Mouse (Mus musculus) lung, embryonic 16.5 days (tissue): ENCODE measurements around the gene Rhbdd2. TPM values are rescaled to one million over a fixed set of nuclear protein-coding genes. Genes with fewer than 3 reads are reported as not detected.
A peak's percentile ranks its signal among the peaks of the same experiment; 100 is the strongest.

Experiments
- ATAC-seq: fragments of 200-750 bp; cut with Nextera tagmentation; 2 replicates; pipeline ENCODE4 v1.8.0; 2017; ENCODE audit warnings: low read depth, mild to moderate bottlenecking, moderate library complexity
- H3K27ac ChIP-seq: fragments of 300-500 bp; sonication (generic); 2 replicates; pipeline ENCODE4 v1.5.1; 2014; ENCODE audit warnings: mild to moderate bottlenecking, control low read depth, low read length
- H3K27me3 ChIP-seq: fragments of 300-500 bp; sonication (generic); 2 replicates; pipeline ENCODE4 v1.6.1; 2014; ENCODE audit warnings: low read depth, low read length, mixed read lengths; ENCODE audit not compliant: control insufficient read depth, insufficient read depth
- H3K36me3 ChIP-seq: fragments of 300-500 bp; sonication (generic); 2 replicates; pipeline ENCODE4 v1.6.1; 2014; ENCODE audit warnings: low read length; ENCODE audit not compliant: control insufficient read depth, insufficient read depth
- H3K4me1 ChIP-seq: fragments of 300-500 bp; sonication (generic); replicated peaks from 2 replicates; pipeline ENCODE4 v1.6.1; 2014; ENCODE audit warnings: low read length, mixed read lengths; ENCODE audit not compliant: control insufficient read depth, insufficient read depth
- H3K4me2 ChIP-seq: fragments of 300-500 bp; sonication (generic); 2 replicates; pipeline ENCODE4 v1.6.1; 2014; ENCODE audit warnings: low read depth, low read length, control low read depth
- H3K4me3 ChIP-seq: fragments of 300-500 bp; sonication (generic); 2 replicates; pipeline ENCODE4 v1.5.1; 2014; ENCODE audit warnings: mild to moderate bottlenecking, low read length, control low read depth
- H3K9ac ChIP-seq: fragments of 300-500 bp; sonication (generic); 2 replicates; pipeline ENCODE4 v1.6.1; 2014; ENCODE audit warnings: low read length, control low read depth
- H3K9me3 ChIP-seq: fragments of 300-500 bp; sonication (generic); 2 replicates; pipeline ENCODE4 v1.6.1; 2016; ENCODE audit warnings: low read length; ENCODE audit not compliant: control insufficient read depth
- WGBS: fragments of 180-500 bp; shearing (Covaris S2); extraction: QIAGEN DNeasy Blood & Tissue Kit; methylation state at CpG from one replicate; pipeline ENCODE4 v1.1.7; 2014; 5-methylcytosine and 5-hydroxymethylcytosine counted together
- polyA plus RNA-seq: library from polyadenylated mRNA; unstranded; fragments of >200 nt; fragmentation: Nextera tagmentation; extraction: Ambion mirVana; gene quantifications from 2 replicates; pipeline ENCODE4 v1.2.1, GENCODE M21; 2015

Gene Rhbdd2
- polyA plus RNA-seq, 1 experiment from 2014 or later = 33.1 TPM

DNA sequence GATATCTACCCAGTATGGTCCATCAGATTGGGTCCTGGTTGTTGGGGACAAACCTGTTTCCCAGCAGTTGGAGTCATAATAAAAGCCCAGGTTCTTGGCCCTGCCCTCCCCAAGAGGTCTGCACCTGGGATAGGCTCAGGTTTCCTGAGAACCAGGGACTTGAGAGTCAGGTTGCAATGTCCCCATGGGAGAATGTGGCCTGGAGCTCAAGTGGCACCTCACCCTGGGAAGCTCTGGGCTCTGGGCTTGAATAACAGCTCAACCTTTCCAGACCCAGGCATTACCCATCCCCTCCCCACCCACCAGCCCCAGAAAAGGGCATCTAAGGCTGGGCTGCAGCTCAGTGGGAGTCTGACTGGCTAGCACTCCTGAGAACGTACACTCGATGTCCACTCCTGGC lies 20.8 kb downstream of the Rhbdd2 start:
- Histone ChIP-seq H3K36me3 (no peaks in the 10 kb centered on the region), H3K9me3 (no peaks in the 10 kb centered on the region), H3K4me3 (no peak overlapping the region), H3K9ac (no peak overlapping the region), H3K4me1 (no peaks in the 10 kb centered on the region), H3K27ac (0 out of 2 replicates have a peak overlapping the region, but pooled peaks have one; percentile 8), H3K4me2 (no peak overlapping the region), H3K27me3 (no peaks in the 10 kb centered on the region)
- 47% methylated on average over 2 of the region's 2 CpGs for WGBS
- peak; percentile 53 for ATAC-seq

DNA sequence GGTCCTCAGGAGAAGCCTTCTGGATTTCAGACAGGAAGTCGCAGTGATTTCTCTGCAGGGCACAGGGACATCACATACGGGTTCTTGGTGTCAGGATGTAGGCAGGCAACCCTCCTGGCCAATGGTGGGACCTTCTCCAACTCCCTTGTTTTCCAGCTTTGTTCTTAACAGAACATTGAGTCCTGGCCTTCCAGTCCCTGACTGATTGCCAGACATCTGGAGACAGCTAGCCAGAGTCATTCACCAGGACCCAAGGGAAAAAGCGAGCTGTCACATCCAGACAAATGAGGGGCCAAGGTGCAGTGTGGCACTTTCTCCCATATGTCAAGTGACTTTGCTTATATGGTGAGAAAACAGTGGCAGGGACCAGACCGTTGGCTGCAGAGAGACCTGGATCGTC lies 23.6 kb downstream of the Rhbdd2 start:
- no peak overlapping the region for H3K4me2 ChIP-seq
- no peak overlapping the region for H3K27ac ChIP-seq
- WGBS = 53% methylated on average over 5 of the region's 5 CpGs
- no peaks in the 10 kb centered on the region for H3K36me3 ChIP-seq
- H3K27me3 ChIP-seq = no peaks in the 10 kb centered on the region
- H3K9ac ChIP-seq = no peak overlapping the region
- no peak overlapping the region for H3K4me3 ChIP-seq
- H3K4me1 ChIP-seq = no peaks in the 10 kb centered on the region
- ATAC-seq = no peak
- no peaks in the 10 kb centered on the region for H3K9me3 ChIP-seq

DNA sequence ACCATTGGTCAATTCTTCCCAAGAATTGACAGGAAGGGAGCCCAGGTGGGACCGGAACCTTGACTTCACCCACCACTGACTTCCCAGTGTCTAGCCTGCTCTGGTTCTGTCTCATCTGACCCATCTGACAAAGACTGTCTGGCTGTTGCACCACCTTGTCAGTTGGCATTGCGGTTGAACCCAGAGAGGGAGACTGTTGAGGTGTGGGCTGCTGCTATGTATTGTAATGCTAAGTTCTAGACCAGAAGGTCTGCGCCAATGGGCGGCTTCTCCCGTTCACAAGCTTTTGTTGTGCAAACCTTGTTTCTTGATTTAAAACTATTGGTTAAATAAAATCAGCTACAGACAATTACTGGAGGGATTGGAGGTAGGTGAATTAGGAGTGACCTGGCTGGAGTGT lies 24.7 kb downstream of the Rhbdd2 start:
- Histone ChIP-seq H3K4me2 (no peak overlapping the region), H3K27ac (no peak overlapping the region), H3K9me3 (no peaks in the 10 kb centered on the region), H3K4me3 (no peak overlapping the region), H3K27me3 (no peaks in the 10 kb centered on the region), H3K36me3 (no peaks in the 10 kb centered on the region), H3K4me1 (no peaks in the 10 kb centered on the region), H3K9ac (no peak overlapping the region)
- 87% methylated on average over 5 of the region's 5 CpGs for WGBS
- no peak for ATAC-seq

DNA sequence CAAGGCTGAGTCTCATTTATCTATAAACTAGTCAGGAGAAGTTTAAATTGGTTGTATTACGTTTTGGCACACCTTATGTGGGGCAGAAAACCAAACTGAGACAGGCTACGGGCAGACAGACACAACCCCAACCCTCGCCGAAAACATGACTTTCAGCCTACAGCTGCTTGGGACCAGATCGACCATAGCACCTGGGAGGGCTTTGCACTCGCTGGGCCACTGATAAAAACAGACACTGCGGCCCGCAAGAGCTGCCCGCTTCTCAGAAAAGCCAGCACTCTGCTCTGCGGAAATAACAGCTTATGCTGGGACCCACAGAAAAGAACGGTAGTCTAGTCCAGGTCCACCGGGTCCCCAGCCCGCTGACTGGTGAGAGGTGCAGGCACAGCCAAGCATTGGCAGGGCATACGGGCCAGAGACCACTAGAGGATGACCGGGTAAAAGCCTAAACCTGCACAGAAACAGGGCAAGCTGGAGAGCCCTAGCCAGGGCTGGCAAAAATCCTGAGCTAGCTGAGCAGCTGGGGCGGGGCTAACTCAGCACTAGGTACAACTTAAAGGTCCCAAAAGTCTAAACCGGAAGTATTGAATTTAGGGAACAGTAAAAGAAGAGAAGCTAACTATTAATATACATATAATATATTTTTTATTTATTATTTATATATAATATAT lies 25.4 kb downstream of the Rhbdd2 start:
- no peak overlapping the region for H3K9ac ChIP-seq
- H3K9me3 ChIP-seq = no peaks in the 10 kb centered on the region
- H3K4me2 ChIP-seq = no peak overlapping the region
- no peak overlapping the region for H3K4me3 ChIP-seq
- H3K36me3 ChIP-seq = no peaks in the 10 kb centered on the region
- ATAC-seq = no peak
- no peaks in the 10 kb centered on the region for H3K4me1 ChIP-seq
- H3K27ac ChIP-seq = no peak overlapping the region
- no peaks in the 10 kb centered on the region for H3K27me3 ChIP-seq
- WGBS = 40% methylated on average over 17 of the region's 17 CpGs

DNA sequence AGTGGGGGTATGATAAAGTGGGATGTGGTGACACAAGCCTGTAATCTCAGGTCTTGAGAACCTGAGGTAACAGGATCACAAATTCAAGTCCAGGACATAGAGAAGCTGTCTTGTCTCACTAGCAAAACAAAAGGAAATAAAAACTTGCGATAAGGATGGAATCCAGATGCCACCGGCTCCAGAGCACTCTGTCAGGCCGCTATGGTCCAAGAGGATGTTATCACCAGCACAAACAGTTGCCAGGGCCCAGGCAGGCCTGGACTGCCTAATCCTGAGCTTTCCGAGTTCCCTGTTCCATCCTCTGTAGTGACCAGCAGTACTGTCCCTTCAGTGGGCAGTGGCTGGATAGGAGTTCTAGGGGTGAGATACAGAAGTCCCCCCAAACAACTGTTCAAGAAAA lies 27.5 kb downstream of the Rhbdd2 start:
- Histone ChIP-seq H3K4me2 (no peak overlapping the region), H3K4me1 (no peaks in the 10 kb centered on the region), H3K27me3 (no peaks in the 10 kb centered on the region), H3K9ac (no peak overlapping the region), H3K9me3 (no peaks in the 10 kb centered on the region), H3K4me3 (no peak overlapping the region), H3K27ac (no peak overlapping the region), H3K36me3 (no peaks in the 10 kb centered on the region)
- ATAC-seq = no peak
- 34% methylated on average over 4 of the region's 4 CpGs for WGBS

DNA sequence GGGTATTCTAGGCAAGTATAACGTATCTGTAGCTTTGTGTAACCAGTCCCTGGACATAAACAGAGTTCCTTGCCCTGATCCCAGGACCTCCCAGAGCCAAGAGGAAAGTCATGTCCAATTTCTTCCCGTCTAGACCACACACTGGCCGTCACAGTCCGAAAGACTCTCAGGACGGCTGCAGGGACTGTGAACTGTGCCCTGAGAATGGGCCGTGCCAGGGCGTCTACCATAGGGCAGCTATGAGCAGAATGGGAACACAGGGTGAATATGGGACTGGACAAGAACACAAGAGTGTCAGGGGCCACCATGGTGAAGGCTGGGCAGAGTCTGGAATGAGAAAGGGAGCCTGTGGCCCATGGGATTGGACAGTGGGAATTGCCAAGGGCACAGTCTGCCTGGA lies 28.1 kb downstream of the Rhbdd2 start:
- Histone ChIP-seq H3K4me1 (no peaks in the 10 kb centered on the region), H3K36me3 (no peaks in the 10 kb centered on the region), H3K27ac (no peak overlapping the region), H3K4me3 (no peak overlapping the region), H3K9me3 (no peaks in the 10 kb centered on the region; the same call in 1 of the 2 replicates), H3K4me2 (no peak overlapping the region), H3K9ac (no peak overlapping the region), H3K27me3 (no peaks in the 10 kb centered on the region)
- no peak for ATAC-seq
- 74% methylated on average over 7 of the region's 7 CpGs for WGBS

DNA sequence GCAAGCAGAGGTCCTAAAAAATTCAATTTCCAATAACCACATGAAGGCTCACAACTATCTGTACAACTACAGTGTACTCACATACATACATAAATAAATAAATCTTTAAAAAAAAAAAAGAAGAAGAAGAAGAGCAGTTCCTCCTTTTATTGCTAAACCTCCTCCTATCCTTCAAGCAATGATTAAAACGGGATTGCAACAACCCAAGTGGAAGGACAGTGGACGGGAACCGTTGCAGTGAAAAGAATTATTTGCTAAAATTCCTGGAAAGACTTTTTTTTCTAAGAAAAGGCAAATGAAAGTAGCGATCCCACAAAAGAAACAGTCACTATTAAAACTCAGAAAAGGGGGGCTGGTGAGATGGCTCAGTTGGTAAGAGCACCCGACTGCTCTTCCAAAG lies 34.5 kb downstream of the Rhbdd2 start:
- Histone ChIP-seq H3K4me3 (no peak overlapping the region), H3K4me2 (no peak overlapping the region), H3K4me1 (no peaks in the 10 kb centered on the region), H3K27me3 (no peaks in the 10 kb centered on the region), H3K9ac (no peak overlapping the region), H3K9me3 (no peaks in the 10 kb centered on the region; the same call in 1 of the 2 replicates), H3K27ac (no peak overlapping the region), H3K36me3 (no peaks in the 10 kb centered on the region)
- 69% methylated on average over 5 of the region's 5 CpGs for whole genome bisulfite sequencing
- ATAC-seq = no peak

DNA sequence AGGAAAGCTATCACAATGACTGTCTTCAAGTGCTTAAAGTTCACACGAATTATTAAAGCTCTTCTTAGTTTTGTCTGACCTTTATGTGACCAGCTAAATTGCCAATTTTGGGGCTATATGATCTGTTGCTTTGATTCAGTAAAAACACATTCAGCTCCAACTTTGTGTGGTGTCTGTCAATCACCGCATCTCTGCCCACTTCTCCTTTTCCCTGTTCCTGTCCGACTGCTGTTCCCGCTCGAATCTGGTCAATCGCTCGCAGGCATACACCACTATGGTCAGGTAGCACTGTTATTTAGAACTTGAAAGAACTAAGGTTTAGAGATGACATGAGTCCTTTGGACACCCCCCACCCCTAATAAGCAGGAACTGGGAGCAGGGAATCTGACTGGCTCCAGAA lies 35.7 kb downstream of the Rhbdd2 start:
- Histone ChIP-seq H3K36me3 (no peaks in the 10 kb centered on the region), H3K4me3 (no peak overlapping the region), H3K9ac (no peak overlapping the region), H3K4me2 (no peak overlapping the region), H3K27me3 (no peaks in the 10 kb centered on the region), H3K9me3 (no peaks in the 10 kb centered on the region; the same call in 1 of the 2 replicates), H3K4me1 (no peaks in the 10 kb centered on the region), H3K27ac (no peak overlapping the region)
- no peak for ATAC-seq
- WGBS = 82% methylated on average over 7 of the region's 7 CpGs

DNA sequence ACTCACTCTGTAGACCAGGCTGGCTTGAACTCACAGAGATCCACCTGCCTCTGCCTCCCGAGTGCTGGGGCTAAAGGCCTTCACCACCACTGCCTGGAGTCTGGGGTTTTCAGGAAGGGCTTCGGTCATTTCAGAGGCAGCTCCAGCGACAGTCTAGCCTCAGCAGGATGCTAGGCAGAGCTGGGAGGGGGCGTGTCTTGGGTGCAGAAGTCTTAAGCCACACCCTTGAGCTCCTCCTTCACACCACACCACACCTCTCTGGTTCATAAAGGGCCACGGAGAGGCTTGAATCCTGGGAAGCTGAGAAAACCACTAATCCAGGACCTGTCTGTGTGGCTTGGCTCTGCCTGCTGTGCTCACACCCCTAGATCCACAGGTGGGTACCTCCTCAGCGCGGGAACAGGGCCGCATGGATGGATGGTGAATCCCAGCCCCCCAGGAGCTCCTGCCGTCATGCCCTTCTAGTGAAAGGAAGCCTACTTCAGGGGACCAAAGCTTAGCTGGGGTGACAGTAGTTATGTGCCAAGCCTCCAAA lies 37.4 kb downstream of the Rhbdd2 start, which contains the start of gene Por:
Gene Por (plus strand): TSS at position 293 of the 535 bp plus-strand sequence.
- 24% methylated on average over 9 of the region's 9 CpGs for WGBS

More for the DNA sequence above, 37.4 kb downstream of the Rhbdd2 start, which contains the start of gene Por:
- peak; percentile 64; the same call in 1 of the 2 replicates for ATAC-seq
- H3K4me1 ChIP-seq = 0 out of 2 replicates have a peak, but pooled peaks cover under 1% of the 10 kb centered on the region
- no peaks in the 10 kb centered on the region for H3K36me3 ChIP-seq
- H3K9ac ChIP-seq = no peak within 1 kb of the TSS
- H3K4me2 ChIP-seq = no peak within 1 kb of the TSS
- no peak within 1 kb of the TSS for H3K27ac ChIP-seq
- H3K27me3 ChIP-seq = no peaks in the 10 kb centered on the region
- no peaks in the 10 kb centered on the region; the same call in 1 of the 2 replicates for H3K9me3 ChIP-seq
- no peak within 1 kb of the TSS for H3K4me3 ChIP-seq
